Mouse (Mus musculus): ENCODE measurements at regions not wholly inside any gene's neighbourhood (a gene's known extent, or its start where the extent isn't known, plus 50 kb on each side); places are given as distances from the start of the nearest gene placed in this dataset.
"Not testable (repeated sequence)": the region's sequence is repeated elsewhere in the genome, so short reads cannot be mapped to it uniquely, and the experiment has no call there.

- in situ Hi-C loops (cut with MboI): no loop called here
Measured at GRCm38 (mm10) chr1:137223052-137223451, 262.8 kb upstream of the Nr5a2 start.

DNA sequence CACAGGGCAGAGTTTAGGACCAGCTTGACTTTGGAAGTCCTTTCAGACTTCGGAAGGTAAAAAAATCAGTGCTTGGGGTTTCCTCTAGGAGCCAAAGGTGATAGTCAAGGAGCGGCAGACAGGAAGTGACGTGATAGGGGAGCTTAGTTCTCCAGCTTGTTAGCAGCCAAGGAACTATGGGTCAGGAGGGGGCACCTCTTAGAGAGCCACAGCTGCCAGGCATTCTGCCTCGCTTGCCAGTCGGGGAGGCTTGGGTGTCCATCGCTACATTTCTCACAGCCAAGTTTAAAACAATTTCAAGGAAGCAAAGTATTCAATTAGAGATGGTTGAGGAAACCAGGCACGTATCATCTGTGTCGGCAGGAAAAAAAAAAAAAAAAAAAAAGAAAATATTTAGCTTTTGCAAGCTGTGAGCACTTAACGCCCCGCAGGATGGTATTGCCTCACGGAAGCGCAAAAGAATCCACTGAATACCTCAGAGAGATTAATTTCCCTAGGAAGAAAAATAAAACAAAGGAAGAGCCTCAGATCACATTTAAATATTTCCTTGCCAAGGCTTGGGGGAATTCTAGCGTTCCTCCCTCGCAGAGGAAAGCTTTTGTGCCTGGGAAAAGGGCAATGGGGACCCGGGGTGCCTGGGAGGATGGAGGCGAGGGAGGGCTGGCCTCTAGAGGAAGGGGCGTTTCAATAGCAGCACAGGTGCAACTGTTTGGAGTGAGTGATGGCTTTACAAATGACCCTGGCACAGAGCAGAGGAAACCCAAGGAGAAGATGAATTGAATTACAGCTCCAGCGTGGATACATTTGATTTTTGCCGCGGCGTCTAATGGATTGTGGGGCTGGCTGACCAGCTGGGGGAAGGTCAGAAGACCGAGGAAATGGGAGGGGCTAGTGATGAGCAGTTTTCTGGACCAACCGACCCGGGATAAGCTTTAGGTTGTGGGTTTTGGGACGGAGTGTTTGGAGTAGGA lies 261.1 kb upstream of the Nr5a2 start:
- in situ Hi-C loops (cut with MboI): no loop called here

- in situ Hi-C loops (cut with MboI): no loop called here
Measured at GRCm38 (mm10) chr1:137220226-137220625, 260.0 kb upstream of the Nr5a2 start.

DNA sequence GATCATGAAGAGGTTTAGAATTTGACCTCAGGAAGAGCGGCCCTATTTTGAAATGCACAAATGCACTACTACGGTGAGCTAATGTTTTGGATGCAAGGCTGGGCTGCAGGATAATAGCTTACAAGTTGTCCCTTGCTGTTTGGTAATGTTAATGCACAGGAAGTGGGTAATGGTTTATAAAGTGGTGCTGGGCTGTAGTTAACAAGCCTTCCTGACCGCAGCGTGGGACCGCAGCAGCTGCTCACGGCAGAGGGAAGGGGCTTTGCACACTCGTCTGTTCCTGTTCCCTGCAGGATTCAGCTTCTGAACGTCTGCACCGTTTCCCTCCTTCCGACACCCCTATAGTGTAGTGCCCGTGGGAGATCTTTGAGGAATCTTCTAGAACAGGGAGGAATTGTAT lies 258.4 kb upstream of the Nr5a2 start:
- in situ Hi-C loops (cut with MboI): no loop called here

GRCm38 (mm10) chr1:137218096-137218495 lies 257.8 kb upstream of the Nr5a2 start:
- in situ Hi-C loops (cut with MboI): no loop called here

GRCm38 (mm10) chr1:137217206-137217605 lies 257.0 kb upstream of the Nr5a2 start:
- in situ Hi-C loops (cut with MboI): no loop called here

GRCm38 (mm10) chr1:137214328-137214727 lies 254.1 kb upstream of the Nr5a2 start:
- in situ Hi-C loops (cut with MboI): not testable (repeated sequence)

DNA sequence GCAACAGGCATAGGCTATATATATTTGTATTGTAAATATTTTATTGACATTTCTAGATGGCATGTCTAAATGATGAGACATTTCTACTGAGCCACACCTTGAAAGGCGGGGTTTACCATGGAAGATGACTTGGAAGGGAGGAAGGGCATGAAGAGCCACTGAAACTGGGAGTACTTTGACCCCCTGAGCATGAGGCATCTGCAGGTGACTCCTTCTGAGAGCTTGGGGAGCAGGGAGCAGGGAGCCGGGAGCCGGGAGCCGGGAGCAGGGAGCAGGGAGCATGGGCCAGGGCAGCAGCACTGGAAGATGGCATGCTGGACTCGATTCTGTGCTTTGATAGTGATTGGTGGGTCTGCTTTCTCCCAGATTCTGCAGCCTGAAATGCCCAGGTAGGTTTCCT lies 253.5 kb upstream of the Nr5a2 start:
- in situ Hi-C loops (cut with MboI): no loop called here

GRCm38 (mm10) chr1:137212856-137213255 lies 252.6 kb upstream of the Nr5a2 start:
- in situ Hi-C loops (cut with MboI): no loop called here

GRCm38 (mm10) chr1:137204371-137204770 lies 244.1 kb upstream of the Nr5a2 start:
- in situ Hi-C loops (cut with MboI): no loop called here

DNA sequence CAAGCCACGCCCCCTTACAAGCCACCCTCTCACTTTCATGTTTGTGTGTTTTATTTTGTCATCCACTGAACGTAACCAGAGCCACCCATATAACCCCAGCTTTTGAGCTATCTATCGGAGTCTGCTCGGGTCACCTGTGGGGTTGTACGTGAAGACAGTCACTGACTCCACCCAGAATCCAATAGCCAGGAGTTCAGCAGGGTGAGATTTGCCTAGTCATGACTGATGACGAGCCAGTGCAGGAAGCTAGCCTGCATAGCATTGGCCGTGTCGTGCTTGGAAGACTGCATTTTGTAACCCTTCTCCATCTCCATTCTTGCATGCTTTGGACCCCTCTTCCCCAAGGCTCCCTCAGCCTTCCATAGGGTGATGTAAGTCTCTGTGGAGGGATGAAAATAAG lies 243.3 kb upstream of the Nr5a2 start:
- in situ Hi-C loops (cut with MboI): no loop called here

DNA sequence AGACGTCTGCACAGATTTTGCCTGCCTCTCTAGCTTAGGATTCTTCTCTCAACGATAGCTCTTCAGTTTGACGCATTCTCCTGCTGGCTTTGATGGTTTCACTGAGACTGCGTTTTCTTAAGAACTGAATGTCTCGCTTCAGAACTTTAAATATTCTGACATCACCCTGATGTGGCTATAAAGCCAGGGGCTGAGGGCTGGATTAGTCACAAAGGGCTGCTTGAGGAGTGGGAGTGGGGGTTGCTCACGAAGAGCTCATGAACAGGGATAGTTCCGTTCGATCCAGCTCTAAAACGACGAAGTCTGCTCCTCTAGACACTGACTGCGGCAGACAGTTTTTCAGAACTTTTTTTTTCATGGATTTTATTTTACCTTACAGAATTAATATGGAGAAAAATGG lies 240.7 kb upstream of the Nr5a2 start:
- in situ Hi-C loops (cut with MboI): no loop called here

GRCm38 (mm10) chr1:137195962-137196361 lies 235.7 kb upstream of the Nr5a2 start:
- in situ Hi-C loops (cut with MboI): no loop called here

DNA sequence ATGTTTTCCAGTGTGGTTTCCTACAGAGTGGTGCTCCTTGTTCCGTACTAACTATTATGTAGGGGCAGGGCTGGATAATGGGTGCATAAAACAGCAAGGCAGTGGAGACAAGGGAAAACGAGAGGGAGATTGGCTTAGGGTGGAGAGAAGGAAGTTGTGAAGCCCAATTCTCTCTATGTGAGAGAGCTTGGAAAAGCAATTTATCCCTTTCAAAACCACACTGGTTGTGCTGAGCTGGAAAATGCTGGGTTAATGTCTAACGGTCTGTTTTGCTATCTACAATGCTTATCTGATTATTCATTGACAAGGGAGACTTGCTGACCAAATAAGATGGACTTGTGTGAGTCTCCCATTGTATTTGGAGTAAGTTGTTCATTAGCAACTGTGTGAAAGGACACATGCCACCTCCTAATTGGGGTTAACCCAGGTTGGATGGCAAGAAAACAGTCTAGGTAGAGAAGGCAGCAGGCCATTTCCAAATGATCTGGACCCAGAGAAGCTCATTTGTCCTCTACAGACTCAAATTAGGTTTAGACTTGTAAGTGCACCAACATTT lies 234.9 kb upstream of the Nr5a2 start:
- in situ Hi-C loops (cut with MboI): no loop called here

GRCm38 (mm10) chr1:137178231-137178630 lies 218.0 kb upstream of the Nr5a2 start:
- in situ Hi-C loops (cut with MboI): no loop called here

DNA sequence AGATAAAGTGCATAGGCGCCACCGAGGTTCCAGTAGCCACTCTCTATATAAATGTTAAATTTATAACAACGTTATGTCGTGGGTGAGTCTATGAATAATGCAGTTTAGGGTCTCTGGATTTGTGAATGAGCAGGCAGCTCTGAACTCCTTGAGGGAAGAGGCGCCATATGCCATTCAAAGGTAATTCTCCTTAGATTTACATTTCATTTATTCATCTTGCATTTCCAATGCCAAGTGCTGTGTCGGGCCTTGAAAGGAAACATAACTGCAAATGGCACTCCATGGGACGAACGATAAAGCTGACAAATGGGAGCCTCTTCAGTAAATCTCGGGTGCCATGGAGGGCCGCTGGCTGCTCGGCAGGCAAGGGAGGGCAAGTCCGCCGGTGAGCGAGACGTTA lies 216.4 kb upstream of the Nr5a2 start:
- in situ Hi-C loops (cut with MboI): no loop called here

DNA sequence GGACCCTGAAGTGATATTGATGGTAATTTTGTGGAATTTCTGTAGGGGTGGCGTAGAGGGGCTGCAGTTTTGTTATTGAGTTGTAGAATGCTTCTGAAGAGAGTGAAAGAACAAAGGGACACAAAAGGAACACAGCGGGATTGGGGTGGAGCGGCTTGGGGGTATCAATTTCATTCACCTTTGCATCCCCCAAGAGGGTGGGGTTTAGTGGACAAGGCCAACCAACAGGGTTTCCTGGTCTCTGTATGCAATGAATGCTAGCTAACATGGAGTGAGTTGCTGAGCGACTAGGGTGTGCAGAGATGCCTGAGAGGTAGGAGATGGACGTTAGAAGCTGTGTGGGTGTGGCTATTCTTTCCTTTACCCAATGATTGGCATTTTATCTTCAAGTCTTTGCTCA lies 213.8 kb upstream of the Nr5a2 start:
- in situ Hi-C loops (cut with MboI): no loop called here

DNA sequence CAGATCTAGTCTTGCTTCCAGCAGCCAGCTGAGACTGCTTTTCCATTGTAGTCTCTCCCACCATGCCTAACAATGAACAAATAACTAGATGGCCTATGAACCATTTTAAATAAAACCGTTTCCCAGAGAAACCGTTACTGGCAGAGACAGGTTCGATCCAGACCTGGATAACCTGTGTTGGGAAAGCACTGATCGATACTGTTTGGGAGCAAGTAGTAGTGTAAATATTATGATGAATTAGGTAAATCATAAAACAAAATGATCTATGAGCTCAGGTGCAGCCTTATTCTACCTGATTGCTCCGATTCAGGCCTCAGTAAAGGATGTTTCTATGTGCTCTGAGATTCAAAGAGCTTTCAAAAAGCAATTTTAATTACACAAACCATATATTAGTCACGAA lies 211.9 kb upstream of the Nr5a2 start:
- in situ Hi-C loops (cut with MboI): no loop called here

DNA sequence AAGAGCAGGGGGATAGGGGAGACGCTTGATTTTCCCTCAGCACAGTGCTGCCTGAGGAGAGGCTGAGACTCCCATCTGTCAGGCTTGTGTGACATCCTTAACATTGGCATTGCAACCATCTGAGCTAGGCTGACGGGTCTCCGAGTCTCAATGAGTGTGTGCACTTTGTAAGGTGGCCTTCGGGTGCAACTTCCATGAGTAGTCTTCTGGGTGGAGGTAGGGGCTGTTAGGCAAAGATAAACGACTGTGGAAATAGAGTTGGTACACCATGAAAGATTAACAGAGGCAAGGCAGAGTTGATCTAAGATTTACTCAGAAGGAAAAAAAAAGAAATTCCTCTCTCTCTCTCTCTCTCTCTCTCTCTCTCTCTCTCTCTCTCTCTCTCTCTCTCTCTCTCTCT lies 211.2 kb upstream of the Nr5a2 start:
- in situ Hi-C loops (cut with MboI): no loop called here

- in situ Hi-C loops (cut with MboI): no loop called here
Measured at GRCm38 (mm10) chr1:137147891-137148290, 187.6 kb upstream of the Nr5a2 start.

DNA sequence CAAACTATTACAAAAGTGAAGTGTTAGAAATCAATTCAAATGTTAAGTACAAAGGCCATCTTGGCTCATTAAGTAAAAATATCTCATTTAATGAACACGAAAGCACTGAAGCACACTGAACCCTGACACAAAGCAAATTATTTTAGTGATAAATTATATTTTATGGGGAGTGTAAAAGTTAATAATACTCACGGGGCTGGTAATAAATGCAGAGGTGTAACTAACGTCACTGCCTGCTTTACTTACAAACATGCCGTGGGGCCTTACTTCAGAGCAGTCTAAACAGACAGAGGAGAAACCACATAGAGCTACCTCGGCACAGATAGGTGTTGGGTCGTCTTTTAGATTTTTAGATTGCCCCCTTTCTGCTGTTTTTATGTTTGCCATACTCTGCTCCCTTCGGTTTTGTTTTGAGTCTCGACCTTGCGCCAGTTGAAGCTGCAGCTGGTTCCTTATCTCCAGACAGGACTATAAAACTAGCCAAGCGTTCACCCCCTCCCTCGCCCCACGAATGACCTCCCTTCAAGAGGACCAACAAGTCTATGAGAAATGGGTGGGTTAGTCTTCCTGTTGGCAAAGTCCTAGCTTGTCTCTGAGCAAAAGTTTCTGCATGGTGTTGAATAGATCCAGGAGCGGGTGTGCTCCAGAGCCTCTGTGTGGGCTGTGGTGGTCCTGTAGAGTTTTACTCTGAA lies 181.8 kb upstream of the Nr5a2 start:
- in situ Hi-C loops (cut with MboI): no loop called here

DNA sequence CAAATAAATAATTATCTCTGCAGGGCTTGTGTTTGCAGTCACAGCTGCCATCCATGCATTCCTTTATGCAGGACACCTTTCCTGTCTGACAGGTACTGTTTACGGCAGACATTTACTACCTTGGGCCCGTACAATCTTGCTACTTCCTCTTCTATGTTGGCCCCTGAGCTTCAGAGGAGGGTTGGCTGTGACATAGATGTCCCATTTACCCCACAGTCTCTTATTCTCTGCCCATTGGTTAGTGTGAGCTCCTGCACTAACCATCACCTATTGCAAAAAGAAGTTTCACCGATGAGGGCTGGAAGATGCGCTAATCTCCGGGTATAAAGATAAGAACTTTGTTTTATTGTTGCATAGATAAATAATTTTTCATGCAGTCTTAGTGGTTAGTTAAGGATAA lies 181.1 kb upstream of the Nr5a2 start:
- in situ Hi-C loops (cut with MboI): no loop called here

GRCm38 (mm10) chr1:137136156-137136555 lies 175.9 kb upstream of the Nr5a2 start:
- in situ Hi-C loops (cut with MboI): no loop called here

Data from mature B cell (primary cell).